Mouse (Mus musculus) heart, postnatal 4 days (tissue): ENCODE measurements at regions not wholly inside any gene's neighbourhood (a gene's known extent, or its start where the extent isn't known, plus 50 kb on each side); places are given as distances from the start of the nearest gene placed in this dataset.

Experiments
- DNase-seq: peaks from one replicate; pipeline ENCODE4 v3.0.0; 2021

GRCm38 (mm10) chr13:110450526-110450925 lies 55.7 kb downstream of the Plk2 start:
- no peak for DNase-seq

DNA sequence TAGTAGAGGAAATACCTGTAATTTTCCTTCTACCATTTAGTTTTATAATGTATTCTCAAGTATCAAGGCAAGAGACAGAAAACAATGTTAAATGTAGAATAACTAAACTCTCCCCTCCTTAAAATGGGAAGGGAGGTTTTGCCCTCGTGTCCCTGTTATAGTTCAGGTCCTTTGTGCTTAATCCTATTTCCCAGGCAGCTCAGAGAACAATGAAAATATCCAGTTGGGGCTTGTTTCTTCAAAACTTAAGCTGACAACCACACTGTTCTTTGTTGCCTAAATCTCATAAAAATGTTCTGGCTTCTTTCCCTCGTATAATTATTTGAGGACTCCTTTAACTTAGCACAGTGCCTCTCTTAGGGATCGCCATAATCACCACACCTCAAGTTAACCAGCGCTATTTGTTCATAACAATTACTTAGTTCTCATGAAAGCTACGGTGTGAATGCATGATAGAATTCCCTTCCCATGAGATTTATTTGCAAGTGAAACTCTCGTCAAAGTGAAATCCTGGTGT lies 57.2 kb downstream of the Plk2 start:
- DNase-seq = no peak

GRCm38 (mm10) chr13:110455085-110455484 lies 60.2 kb downstream of the Plk2 start:
- no peak for DNase-seq

DNA sequence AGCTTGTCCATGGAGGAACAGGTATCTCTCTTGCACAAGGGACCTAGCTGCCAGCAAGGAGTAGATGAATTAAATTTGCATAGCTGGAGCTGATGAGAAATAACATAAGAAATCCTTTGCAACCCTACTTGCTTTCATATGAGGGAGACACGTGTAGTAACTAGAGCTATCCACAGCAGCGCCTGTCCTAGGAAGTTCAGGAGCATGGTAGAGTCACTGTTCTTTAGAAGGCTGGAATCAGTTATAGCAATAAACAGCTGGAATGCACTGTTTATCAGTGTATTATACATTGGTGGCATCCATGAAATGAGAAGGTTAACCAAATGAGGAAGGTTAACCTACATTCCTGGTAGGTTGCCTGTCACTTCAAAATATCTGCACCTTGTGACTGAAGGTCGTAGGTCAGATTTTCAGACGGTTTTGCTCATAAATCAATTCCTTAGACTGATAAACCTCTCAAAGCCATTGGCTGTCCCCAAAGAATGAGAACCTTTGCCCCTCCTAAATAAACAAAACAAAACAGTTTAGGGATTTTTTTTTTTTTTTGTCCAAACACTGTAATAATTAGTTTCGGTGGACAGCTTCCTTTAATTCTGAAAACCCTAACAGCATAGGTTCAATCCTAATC lies 60.8 kb downstream of the Plk2 start:
- DNase-seq = no peak

DNA sequence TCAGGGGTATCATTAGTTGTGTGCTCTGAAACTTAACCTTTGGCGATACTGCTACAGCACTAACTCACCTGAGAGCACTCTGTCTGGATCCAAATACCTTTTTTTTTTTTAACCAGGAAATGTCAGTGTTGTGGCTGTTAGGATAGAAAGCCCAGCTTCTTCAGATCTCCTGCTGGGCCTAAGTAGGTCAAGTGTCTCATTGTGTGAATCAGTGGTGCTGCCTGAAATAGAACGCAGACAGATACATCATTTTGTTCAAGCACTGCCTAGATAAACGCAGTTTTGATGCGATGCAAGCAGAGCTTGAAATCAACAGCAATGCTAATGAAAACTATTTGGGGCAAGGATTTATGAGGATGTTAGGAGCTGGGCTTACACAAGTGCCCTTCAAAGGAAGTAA lies 63.9 kb downstream of the Plk2 start:
- no peak for DNase-seq

- no peak for DNase-seq
Measured at GRCm38 (mm10) chr13:110461581-110461980, 66.7 kb downstream of the Plk2 start.

DNA sequence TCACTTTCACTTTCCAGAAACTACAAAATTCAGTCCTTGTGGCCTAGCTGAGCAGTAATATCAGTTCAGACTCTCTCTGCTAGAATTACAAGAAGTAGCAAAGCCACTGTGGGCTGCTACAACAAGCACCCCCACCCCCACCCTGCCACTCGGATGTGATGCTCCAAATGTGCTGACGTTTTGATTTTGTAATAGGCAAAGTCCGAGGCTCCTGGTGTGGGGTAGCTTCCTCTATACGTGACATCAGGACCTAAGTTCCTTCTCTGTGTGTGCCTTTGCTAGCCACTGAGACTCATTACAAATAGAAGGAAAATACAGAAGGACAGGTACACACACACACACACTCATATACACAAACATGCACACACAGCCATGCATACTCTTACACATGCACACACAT lies 76.7 kb downstream of the Plk2 start:
- no peak for DNase-seq

DNA sequence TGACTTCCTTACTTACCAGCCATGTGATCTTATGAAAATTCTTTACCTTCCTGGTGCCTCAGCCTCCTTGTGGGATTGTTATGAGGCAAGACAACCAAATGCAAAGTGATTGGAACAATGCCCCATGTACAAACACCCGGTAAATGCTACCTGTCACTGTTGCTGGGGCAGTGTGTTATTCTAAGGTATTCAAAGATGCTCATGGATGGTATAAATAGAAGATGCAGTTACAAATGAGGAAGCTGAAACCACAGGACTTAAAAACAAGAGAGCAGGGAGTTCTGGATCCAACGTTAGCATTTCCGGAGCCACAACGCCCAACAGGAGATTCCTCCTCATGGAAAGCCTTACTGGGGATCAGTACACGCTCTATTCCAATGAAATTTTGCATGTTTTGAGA lies 82.9 kb downstream of the Plk2 start:
- DNase-seq = no peak

DNA sequence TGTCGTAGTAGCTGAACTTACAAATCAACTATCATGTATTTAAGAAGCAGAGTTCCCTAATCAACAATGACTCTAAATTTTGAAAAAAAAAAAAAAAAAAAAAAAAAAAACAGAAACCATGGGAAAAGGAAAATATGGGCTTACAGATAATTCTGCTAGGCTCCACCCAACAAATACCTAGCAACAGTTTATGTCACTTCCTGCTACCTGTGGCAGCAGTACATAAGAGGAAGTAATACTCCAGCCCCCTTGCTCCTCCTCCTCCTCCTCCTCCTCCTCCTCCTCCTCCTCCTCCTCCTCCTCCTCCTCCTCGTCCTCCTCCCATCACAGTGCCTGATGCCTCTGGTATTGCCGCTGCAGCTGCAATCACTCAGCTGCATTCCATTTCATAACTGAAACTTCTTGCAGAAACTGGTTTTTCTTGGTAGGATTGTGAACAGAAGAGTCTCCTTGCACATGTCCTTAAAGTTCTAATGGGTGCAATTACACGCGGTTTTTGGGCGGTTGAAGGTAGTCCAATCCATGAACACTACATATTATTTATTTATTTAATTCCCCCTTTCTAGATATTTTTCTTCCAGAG lies 89.6 kb downstream of the Plk2 start:
- DNase-seq = no peak

- DNase-seq = no peak
Measured at GRCm38 (mm10) chr13:110485515-110485914, 90.7 kb downstream of the Plk2 start.

DNA sequence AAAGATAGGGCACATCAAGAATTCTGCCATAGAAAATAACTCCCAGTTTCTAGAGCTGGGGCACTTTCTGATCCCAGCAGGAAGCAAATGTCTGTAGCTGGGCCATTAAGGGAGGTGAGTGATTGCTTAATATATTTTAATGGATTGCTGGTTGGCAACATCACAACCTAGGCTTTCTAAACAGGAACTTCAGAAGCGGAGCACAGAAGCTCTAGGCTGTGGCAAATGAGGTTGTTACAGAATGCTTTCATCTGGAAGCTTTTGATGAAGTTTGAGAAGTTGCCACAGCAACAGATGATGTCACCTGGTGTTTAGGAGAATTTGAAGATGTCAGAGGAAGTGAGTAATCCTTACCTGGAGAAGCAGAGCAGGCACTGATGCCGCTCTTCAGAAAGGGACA lies 95.3 kb downstream of the Plk2 start:
- DNase-seq = no peak

DNA sequence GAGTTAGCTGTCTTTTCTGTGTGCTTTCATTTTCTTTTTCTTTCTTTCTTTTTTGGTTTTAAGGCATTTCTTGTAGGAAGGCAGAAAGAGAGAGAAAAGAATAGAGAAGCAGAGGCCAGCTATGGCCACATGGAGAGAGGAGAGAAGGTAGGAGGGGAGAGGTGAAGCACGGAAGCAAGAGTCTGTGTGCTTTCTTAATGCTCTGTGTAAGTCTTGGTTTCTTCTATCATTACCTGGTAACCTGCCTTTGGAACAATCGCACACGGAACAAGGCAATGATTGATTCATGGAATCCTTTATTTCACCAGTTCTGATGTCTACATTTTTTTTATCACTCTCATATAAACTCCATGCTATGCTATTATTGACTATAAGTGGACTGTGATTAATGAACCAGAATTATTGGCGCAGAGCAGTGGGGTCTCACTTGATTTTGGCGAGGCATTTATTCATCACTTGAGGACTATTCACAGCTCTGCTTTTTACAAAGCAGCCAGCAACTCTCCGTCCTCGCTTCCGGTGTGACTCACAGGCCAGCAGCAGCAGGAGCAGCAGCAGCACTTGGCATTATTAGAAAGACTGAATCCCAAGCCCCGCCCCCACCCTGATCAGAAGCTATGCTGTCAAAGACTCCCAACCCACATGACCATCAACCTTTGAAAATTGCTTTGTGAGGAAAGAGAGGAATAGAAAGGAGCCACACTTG lies 97.6 kb downstream of the Plk2 start:
- peak; percentile 16 for DNase-seq

GRCm38 (mm10) chr13:110493002-110493552 lies 98.2 kb downstream of the Plk2 start:
- DNase-seq = no peak

- no peak for DNase-seq
Measured at GRCm38 (mm10) chr13:110497461-110497860, 102.6 kb downstream of the Plk2 start.

DNA sequence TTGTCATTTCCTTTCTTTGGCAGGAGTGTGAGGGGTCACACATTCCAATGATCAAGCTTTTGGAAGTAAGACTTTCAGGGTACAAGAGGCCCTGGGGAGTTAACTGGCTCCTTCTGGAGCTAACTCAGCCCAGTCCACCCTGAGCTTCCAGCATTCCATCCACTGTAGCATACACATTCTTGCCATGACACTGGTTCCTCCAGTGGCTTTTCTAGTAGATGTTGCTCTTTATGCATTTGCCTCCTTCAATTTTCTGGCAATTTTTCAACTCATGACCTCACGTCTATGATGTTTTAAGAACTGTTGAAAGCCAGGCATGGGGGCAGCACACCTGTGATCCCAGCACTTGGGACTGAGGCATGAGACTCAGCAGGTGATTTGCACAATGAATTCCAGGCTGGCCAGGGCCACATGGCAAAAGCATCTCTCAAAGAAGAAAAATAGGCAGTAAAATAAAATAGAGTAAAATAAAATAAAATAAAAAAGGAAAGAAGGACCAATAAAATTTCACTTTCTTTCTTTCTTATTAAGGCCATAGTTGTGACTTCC lies 113.0 kb downstream of the Plk2 start:
- no peak for DNase-seq

DNA sequence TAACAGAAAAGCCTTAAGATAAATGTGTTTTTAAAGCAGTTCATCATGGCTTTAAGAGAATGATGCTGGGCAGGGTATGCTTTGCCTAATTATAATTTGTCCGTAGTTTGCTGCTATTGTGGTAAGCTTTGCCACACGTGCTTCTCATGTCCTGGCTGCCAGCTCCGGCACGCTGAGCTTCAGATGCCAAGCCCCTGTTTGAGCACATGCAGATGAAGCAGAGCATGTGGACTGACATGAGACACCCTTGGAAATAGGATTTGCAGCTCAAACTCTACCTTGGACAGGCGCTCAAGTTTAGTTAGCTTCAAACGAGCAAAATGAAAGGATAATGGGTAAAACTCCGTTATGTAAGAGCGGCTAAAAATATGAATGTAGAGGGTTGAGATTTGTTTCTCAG lies 123.1 kb downstream of the Plk2 start:
- DNase-seq = no peak

DNA sequence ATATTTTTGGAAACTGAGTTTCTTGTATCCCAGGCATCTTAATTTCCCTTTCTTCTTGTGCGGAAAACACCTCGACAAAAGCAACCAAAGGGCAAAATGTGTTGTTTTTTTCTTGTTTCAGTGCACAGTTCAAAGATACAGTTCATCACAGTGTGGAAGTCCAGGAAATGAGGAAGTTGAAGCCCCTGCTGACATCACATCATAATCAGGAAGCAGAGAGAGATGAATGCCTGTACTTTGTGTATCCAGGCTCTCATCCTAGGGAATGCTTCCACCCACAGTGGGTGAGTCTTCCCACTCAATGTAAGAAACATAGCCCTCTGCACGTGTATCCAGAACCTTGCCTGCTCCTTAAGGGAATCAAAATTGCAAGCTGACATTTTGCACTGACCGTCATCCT lies 128.1 kb downstream of the Plk2 start:
- no peak for DNase-seq

GRCm38 (mm10) chr13:110527681-110528080 lies 132.8 kb downstream of the Plk2 start:
- DNase-seq = no peak

DNA sequence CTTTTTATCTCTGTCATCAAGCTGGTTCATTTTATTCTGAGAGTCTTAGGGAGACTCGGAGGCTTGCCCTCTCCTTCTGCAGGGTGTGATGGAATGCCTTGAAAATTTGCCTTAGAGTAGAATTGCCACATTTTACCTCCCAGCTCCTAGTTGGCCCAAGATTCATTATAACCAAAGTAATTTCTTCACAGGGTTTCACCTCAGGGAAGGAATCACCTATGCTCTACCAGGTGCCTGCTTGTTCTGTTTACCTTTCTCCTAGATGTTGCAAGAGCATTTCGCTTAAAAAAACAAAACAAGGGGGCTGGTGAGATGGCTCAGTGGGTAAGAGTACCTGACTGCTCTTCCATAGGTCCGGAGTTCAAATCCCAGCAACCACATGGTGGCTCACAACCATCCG lies 134.8 kb downstream of the Plk2 start:
- no peak for DNase-seq

- DNase-seq = peak; percentile 49
Measured at GRCm38 (mm10) chr13:110534320-110534764, 139.5 kb downstream of the Plk2 start.

DNA sequence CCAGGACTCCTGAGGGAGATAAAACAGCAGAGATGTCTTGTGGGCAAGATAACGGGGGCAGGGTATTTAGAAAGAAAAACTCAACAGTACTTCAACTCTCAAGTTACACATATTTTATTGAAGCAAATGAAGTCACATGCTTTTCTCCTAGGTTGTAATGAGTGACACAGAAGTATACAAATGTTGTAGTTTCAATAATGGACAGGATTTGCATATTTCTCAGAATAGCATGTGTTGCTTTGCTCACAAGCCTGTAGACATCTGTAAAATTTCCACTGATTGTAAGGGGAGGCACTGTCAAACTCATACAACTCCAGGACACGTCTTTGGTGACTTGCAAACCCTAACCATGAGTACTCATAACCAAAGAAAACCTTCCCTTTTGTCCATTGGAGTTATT lies 140.9 kb downstream of the Plk2 start:
- DNase-seq = no peak

- DNase-seq = peak; percentile 67
Measured at GRCm38 (mm10) chr13:110537960-110538463, 143.2 kb downstream of the Plk2 start.
